Mouse (Mus musculus): ENCODE data around the gene Slc35a2.
A peak's percentile ranks its signal among the peaks of the same experiment; 100 is the strongest.

The Slc35a2 gene

DNA sequence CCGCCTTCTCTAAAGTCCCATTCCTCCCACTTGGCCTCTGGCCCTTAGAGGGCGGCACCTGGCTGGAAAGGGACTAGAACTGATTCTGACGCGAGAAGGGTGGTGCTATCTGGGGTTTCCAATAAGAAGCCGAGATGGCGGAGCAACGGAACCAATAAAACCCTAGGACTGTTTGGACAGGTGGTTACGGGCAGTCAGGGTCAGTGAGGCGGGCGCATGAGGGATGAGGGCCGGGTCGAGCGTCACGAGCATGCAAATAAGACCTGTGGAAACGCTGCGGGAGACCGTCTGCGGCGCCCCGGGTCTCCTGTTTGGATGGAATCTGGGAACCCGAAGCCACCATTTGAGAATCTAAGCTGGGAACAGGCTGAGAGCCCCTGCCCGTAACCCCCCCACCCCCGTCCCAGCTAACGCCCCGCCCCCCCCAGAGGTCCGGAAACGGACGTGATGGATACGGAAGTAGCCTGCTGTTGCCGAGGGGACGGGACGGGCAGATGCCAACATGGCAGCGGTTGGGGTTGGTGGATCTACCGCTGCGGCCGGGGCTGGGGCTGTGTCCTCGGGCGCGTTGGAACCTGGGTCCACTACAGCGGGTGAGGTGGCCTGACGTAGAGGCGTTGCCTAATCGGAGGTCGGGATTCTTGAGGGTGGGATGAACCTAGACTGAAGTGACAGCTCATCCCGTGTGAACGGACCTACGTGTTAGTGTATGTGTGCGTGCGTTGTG, at the start of gene Slc35a2:
Gene Slc35a2, plus strand, starts transcription at position 188 of the 727 bp plus-strand sequence.
- DNase-seq = peak; percentile 83 to 86

DNA sequence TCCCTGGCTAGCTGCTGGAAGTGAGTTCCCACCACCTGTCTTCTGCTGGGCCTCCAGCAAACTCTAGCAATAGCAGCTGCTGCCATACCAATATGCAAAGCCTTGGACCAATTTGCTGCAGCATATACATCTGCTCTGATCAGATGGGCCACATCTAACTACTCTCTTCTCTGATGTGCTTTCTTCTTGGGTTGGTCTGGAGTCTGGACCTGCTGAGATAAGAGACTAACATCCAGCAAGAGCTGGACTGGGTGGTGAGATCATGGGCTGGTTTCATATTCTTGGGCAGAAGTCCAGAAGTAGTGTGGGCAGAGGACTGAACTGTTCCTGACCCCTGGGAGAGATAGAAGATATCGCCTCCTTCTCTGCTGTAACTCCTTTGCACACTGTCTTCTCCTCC, 46.7 kb upstream of the Slc35a2 start:
- DNase-seq = no peak

DNA sequence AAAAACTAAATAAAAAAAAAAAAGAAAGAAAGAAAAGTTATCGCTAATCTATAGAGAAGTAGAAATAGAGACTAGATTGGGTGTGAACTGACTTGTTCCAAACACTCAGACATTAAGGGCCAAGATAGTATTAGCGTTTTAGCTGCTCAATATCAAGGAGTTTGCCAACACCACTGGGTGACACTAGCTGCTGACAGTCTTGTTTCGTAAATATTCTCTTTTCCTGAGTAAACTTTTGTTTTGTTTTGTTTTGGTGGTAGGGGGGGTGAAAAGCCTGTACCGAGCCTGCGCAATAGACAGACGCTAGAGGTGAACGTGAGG, 43.0 kb upstream of the Slc35a2 start:
- DNase-seq = no peak

DNA sequence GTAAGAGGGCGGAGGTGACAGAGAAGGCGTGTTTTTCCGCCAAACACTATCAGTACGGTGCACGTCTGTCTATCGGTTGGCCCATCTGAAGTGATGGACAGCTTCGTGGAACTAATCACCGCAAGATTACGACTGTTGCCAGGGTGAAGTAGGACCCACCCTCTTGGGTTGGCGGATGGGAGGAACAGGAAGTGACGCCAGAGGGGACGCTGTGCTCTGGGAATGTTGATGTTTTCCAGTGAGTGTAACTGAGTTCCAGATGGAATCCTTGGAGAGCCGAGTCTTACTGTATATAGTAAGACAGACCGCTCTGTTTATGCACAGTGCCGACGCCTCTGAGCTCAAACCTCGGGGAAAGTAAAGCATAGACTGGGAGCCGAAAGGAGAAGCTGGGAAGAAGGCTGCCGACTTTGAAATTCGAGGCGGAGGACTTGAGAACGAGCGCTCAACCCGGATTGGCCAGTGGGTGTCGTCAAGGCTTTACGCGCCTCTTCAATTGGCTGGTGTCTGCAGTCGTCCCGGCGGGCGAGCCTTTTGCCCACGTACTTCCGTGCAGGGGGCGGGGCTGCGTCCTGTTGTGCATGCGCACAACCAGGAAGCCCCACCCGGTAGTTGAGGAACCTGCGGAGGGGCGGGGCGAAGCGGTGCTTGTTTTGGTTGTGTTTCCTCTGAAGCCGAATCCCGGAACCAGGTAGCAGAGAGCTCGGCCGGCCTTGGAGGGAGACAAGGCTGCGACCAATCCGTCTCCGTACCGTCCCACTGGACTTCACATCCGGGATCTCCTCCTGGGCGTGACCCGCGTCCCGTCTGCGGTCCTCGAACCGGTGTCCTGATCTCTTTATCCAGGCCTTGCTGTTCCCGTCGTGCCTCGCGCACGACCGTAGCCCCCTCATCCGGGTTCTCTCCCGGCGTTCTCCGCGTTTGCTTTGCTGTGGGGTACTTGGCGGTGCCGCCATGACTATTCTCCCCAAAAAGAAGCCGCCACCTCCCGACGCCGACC, 42.4 kb upstream of the Slc35a2 start, which contains the start of gene Otud5:
Gene Otud5, plus strand, starts transcription at position 202 of the 1,000 bp plus-strand sequence.
- DNase-seq = peak; percentile 92 to 95

DNA sequence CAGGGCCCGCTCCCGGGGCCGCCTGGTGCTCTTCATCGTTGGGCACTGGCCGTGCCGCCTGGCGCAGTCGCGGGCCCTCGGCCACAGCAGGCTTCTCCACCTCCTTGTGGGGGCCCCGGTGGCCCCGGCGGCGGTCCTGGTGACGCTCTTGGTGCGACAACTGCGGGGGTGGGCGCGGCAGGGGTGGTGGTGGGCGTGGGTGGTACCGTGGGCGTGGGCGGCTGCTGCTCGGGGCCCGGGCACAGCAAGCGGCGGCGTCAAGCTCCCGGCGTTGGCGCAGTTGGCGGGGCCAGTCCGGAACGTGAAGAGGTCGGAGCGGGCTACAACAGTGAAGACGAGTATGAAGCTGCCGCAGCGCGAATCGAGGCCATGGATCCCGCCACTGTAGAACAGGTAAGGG, 41.5 kb upstream of the Slc35a2 start:
- peak in 1 of 2 experiments; percentile 44 for DNase-seq

DNA sequence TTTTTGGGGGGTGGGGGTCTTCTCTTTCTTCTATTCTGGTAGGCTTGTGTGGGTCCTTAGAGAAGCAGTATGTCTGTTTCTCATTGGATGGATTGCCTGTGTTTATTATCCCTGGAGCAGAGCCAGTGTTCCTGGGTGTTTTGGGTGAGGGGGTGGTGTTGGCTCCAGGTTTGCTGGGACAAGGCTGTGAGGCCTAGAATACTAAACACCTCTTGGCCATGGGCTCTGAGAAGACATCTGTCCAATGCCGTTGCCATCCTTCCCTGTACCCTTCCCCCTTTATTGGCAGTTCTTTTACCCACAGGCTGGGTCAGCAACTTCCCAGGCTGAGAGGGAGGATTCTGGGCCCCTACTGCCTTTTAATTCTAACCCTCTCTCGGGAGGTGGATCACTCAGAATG, 36.0 kb upstream of the Slc35a2 start:
- DNase-seq = no peak

DNA sequence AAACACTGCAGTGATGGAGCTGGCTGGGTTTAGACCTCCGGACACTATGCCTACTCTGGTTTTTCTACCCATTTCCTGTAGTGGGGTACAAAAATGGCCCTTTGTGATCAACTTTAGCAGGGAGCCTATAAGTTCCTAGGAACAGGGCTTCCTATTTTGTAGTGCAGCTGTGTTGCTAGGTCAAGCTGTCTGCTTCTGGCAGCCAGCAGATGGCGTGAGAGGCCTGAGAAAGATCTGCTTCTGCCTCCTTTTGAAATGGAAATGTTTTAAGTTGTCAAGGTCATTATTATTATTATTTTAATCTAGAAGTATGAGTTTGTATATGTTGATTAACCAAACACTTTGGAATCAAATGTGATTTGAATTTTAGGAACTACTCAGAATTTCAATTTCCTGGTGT, 29.2 kb upstream of the Slc35a2 start:
- peak; percentile 44 to 68 for DNase-seq

DNA sequence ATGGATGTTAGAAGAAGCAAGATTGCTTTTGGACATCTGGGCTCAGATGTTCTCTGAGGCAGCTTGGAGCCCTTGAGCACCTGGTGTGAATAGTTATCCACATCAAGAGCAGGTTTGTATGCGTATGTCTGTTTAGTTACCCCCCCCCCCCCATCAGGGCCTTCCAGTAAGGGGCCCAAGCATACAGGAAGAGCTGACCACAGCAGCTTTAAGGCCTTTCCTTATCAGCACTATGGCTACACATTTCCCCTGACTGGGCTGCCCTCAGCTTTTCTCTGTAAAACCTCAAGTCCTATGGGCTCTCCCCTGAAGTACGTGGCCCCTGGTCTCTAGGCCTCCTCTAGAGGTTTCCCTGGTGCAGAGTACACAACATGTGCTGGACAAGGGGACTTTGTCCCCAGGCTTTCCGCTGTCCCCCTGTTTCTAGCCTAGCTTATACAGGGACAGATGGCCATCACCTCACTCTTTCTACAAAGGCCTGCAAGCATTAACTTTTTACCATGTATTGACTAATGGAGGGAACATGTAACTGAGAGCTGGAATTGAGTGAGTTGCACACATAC, 24.6 kb upstream of the Slc35a2 start:
- no peak for DNase-seq

DNA sequence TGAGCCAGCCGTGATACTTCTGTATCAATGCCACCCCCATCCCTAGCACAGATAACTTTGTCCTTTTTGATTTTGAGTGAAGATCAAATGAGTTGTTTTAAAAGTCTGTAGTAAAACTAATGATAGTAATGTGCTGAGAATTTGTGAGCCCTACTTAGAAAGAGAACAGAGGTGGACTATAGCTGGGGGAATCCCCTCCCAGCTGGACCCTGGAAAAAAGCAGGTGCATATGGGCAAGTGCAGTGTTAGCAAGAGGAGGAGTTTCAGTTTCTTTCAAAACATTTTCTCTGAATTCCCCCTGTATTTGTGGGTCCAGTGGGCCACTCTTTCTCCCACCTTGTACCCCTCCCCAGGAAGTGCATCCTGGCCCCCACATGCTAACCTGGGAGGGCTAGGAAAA, 20.6 kb upstream of the Slc35a2 start:
- no peak for DNase-seq

DNA sequence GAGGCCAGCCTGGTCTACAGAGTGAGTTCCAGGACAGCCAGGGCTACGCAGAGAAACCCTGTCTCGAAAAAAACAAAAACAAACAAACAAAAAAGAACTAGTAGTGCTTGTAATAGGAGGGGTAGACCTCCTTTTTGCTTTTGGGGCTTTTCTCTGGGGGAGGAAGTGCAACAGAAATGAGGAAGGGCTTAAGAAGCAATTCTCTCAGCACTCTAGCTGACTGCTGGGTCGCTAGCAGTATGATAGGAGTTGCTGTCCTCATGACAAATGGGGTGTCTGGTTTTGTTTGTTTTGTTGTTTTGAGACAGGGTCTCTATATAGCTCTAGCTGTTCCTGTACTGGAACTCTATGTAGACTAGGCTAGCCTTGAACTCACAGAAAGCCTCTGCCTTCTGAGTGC, 19.3 kb upstream of the Slc35a2 start:
- no peak for DNase-seq

DNA sequence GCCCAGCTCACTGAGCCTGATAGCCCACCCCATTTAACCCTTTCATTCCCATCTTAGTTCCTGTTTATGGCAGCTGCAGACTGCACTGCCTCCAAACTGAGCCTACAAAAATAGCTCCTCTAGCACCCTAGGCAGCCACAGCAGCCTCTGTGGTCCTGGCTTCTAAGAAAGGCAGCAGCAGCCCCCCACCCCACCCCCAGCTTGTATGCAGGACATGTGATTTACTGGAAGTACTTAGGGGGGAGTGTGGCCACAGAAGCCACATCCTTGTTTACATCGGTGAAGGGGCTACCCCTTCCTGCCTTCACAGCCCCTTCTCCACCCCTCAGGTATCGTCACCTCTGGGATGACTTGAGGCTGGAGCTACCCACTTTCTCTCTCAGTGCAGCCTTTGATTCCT, 18.5 kb upstream of the Slc35a2 start:
- no peak for DNase-seq

DNA sequence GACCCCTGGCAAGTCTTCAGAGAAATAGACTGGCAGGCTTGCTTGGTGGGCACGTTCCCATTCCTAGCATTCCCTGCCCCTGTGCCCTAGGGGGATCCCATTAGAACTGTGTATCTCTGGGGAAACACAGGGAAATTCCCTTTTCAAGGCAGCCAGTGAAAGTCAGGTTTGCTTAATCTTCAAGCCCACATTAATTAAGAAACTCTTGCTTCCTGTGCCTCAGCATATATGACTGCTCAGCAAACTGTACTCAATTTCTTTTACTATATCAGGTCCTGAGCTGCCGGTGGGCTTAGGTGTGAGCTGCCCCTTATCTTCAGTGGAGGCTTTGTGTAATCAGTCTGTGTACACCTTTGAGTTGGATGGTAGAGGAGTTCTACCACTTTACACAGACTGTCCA, 18.0 kb upstream of the Slc35a2 start:
- no peak for DNase-seq

DNA sequence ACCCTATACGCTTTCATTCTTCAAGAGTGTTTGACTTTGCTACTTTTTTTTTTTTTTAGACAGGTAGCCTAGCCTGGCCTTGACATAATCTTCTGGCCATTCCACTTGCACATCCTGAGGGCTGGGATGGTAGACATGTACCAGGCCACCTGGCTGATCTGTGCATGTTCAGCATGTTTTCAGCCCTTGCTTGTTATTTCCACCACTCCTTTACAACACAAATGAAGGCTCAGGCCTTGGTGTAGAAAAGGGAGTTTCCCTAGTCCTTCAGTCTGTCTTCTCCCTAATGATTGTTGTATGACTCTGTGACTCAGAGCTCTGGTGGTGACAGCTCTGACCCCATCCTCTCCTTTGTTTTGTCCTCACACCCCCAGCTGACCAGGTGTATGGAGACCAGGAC, 16.7 kb upstream of the Slc35a2 start:
- no peak for DNase-seq

DNA sequence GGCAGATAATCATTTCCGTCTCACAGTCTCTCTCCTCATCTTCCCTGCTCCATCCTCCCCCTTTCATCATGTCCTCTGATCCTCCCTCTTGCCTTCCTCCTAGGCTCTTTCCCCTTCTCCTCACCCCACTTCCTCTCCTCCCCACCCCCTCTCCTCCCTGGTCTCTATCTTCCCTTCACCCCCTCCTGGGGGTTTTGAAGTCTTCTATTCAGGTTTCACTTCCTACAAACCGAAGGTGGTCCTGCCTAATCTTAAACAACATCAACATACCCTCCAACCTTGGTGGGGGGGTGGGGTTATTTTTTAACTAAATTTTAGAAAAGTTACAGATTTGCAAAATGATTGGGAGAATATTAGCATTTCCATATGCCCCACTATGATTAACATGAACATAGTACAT, 15.3 kb upstream of the Slc35a2 start:
- no peak for DNase-seq

DNA sequence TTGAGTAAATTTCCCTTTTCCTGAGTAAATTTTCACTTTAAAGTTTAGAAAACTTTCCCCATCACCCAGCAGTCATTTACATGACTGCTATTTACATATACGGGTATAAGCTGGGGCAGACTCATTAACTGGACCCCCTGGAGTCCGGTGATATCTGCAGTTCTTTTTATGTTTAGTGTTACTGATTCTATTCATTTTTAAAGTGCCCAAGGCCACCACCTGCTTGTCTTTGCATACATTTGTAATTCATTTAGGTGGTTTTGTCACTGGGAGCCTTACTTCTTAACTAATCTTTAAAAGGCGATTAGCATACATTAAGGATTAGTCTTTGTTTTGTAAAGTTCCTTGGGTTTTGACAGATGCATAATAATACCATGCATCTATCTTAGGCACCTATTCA, 14.0 kb upstream of the Slc35a2 start:
- no peak for DNase-seq

DNA sequence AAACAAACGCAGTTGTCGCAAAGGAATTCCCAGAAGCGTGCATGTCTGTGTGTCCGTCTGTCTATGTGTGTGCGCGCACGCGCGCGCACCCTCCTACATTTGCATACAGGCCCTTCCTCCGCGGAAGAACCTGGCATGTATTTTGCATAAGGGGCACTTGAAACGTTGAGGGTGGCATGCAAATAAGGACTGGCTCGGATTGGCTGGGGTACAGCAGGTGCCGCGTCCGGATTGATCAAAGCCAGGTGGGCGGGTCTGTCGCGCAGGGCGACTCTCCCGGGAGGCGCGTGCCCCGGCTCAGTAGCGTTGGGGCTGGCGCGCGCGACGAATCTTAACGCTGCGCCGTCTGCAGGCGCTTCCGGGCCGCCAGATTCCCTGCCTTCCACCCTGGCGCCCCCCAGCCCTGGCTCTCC, 5.8 kb upstream of the Slc35a2 start, which contains the start of gene Pim2:
Gene Pim2, plus strand, starts transcription at position 256 of the 413 bp plus-strand sequence.
- peak; percentile 87 to 93 for DNase-seq

DNA sequence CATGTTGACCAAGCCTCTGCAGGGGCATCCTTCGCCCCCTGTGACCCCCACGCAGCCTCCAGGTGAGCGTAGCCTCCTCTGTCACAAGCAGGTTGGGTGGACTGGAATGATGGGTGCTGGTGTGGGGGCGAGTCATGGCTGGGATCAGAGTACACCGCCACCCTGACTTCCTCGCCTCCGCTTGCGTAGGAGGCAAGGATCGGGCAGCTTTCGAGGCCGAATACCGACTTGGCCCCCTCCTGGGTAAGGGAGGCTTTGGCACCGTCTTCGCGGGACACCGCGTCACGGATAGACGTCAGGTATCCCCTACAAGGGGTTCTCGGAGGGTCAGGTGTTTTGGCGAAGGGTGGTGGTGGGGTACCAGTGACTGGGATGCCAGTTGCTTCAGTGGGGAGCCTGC, 5.3 kb upstream of the Slc35a2 start:
- DNase-seq = peak; percentile 51 to 56

DNA sequence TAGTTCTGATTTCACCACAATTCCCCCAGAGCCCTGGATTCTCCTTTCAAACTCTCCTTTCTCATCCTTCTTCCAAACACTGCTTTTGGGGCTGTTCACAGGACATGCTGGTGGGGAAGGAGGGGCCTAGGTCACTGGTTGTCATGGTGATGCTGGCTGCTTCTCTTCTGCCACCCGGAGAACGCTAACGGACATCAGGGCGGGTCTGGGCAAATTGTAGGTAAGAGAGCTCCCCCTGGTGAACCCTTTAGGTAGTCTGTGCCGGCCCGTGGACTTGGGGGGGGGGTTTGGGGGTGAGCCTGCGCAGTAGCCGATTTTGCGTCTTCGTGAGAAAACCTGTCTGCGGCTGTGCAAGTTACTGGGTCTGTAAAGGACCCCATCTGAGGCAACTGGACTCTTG, 4.0 kb upstream of the Slc35a2 start:
- peak; percentile 66 to 78 for DNase-seq

DNA sequence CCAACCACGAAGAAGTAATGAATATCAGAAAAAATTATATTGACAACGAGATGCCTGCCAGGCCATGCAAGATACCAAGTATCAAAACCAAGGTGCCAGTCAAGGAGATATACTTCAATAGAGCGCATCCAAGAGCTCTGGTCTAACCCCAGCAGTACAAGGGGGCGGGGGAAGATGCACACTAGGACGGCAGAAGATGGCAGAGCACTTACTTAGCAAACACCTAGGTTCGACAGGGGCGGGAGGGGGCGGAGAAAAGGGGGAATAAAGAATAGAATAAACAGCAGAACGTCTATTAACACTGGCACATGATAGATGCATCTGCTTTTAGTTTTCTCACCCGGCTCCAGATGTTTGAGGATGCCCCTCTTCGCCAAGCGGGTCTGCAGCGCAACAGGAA, 14.4 kb downstream of the Slc35a2 start:
- DNase-seq = no peak

DNA sequence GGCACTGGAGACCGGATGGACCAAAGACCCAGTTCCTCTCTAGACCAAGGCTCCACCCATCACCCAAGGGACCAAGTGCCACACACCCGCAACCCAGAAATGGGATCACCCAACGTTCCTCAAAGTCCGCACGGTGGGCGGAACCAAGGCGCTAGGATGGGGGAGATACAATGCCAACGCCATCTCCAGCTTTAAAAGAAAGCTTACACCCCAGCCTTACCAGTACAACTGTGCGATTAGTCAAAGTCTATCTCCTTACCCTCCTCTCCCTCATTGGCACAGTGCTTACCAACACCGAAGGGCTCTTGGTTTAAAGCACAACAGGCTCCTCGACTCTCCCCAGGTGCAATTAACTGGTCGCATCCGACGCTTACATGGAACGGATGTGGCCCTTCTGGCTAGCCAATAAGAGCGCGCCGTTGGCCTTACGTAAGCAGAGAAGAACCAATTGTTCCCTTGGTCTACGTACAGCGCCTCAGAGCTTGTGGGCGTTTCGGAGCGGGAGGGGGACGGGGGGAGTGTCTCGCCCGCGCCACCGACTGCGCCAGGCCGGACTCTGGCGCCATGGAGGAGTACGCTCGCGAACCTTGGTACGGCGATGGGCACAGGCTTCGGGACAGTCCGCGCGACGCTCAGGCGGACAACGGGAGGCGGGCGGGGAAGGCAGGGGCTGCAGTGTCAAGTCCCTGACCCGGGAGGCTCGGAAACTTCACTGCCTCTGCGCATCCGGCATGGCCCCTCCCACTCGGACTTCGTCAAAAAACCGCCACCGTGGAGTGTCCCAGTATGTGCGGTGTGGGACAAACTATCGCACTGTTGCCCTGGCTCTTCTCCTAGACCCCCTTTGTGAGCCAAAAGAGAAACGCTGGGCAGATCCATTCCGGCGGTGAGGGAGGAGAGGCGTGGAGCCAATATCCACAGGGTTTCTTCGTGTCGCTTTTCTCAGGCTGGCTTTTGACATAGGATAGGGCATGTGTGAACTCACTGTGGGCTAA, 15.3 kb downstream of the Slc35a2 start, which contains the start of the genes Pqbp1 and Timm17b:
Gene Pqbp1, minus strand, starts transcription at position 390 of the 995 bp plus-strand sequence.
Gene Timm17b, plus strand, starts transcription at position 478 of the 995 bp plus-strand sequence.
- peak; percentile 86 to 91 for DNase-seq

DNA sequence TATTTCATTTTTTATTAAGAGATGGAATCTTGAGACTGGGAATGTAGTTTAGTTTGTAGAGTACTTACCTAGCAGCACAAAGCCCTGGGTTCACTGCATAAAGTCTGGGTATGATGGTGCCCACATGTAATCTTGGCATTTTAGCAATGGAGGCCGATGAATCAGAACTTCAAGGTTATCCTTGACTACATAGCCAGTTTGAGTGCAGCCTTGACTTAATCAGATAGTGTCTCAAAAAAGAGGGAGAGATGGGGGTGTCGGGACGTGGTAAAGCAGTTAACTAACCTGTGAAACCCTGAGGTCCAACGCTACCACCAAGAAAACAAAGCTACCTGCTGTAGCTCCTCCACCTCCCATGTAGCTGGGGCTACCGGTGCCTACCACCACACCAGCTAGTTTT, 20.6 kb downstream of the Slc35a2 start:
- no peak for DNase-seq

DNA sequence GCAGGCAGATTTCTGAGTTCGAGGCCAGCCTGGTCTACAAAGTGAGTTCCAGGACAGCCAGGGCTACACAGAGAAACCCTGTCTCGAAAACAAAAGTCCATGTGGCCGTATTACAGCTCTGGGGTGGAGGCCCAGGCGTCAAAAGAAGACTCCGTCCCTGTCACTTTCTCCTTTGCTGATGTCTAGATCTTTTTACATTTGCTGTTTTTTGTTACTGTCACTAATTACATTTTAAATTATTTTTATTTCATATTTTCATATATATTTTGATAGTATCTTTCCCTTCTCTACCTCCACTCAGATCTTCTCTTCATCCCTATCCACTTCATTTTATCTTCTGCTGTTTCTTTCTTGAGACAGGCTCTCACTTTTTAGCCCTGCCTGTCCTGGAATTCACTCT, 23.9 kb downstream of the Slc35a2 start, which contains the start of gene Gm10491:
Gene Gm10491, minus strand, starts transcription at position 101 of the 400 bp plus-strand sequence.
- no peak for DNase-seq

Data from cerebellum, postnatal 25 days (tissue).